Mouse (Mus musculus): ENCODE measurements around the gene Gm43951. TPM values are rescaled to one million over a fixed set of nuclear protein-coding genes. Genes with fewer than 3 reads are reported as not detected.

The Gm43951 gene
- polyA plus RNA-seq (2021; fragmentation: Nextera tagmentation): 0.13 and 0.23 TPM in 2 replicates
- long read RNA-seq, experiment 1: 0 reads
- long read RNA-seq, experiment 2: 0 reads

GRCm38 (mm10) chr11:72206341-72207203 is at the start of gene Gm43951:
Gm43951 (minus strand) TSS chr11:72206840.

GRCm38 (mm10) chr11:72215410-72215797 is 8.8 kb upstream of the Gm43951 start, which contains the start of gene Med31:
Med31 (minus strand) TSS chr11:72215592.

GRCm38 (mm10) chr11:72207204-72207833 is 679 bp upstream of the Gm43951 start, which contains the start of the genes 4933427D14Rik and Txndc17:
4933427D14Rik (minus strand) TSS chr11:72207459.
Txndc17 (plus strand) TSS chr11:72207547.

Other genes with a start within 250 kb of the Gm43951 start
- not detected in 2 replicates for gene Aipl1, start 169.3 kb downstream of the Gm43951 start, polyA plus RNA-seq (2021; fragmentation: Nextera tagmentation)
- 0.60 and 0.74 TPM in 2 replicates for gene Pimreg, start 164.8 kb downstream of the Gm43951 start, polyA plus RNA-seq (2021; fragmentation: Nextera tagmentation)
- gene Pitpnm3, start 71.1 kb downstream of the Gm43951 start, polyA plus RNA-seq (2021; fragmentation: Nextera tagmentation): 7.3 and 12.1 TPM in 2 replicates
- 4.5 and 5.0 TPM in 2 replicates for gene 4933427D14Rik, start 619 bp upstream of the Gm43951 start, polyA plus RNA-seq (2021; fragmentation: Nextera tagmentation)
- 137 and 139 TPM in 2 replicates for gene Txndc17, start 707 bp upstream of the Gm43951 start, polyA plus RNA-seq (2021; fragmentation: Nextera tagmentation)
- gene Med31, start 8.8 kb upstream of the Gm43951 start, polyA plus RNA-seq (2021; fragmentation: Nextera tagmentation): 34.7 and 40.8 TPM in 2 replicates
- 9.4 and 15.0 TPM in 2 replicates for gene Slc13a5, start 60.4 kb upstream of the Gm43951 start, polyA plus RNA-seq (2021; fragmentation: Nextera tagmentation)
- gene Xaf1, start 94.8 kb upstream of the Gm43951 start, polyA plus RNA-seq (2021; fragmentation: Nextera tagmentation): 18.0 and 20.5 TPM in 2 replicates
- gene Fbxo39, start 107.6 kb upstream of the Gm43951 start, polyA plus RNA-seq (2021; fragmentation: Nextera tagmentation): not detected in 2 replicates
- gene Tekt1, start 155.6 kb upstream of the Gm43951 start, polyA plus RNA-seq (2021; fragmentation: Nextera tagmentation): 2.5 and 2.9 TPM in 2 replicates
- gene Smtnl2, start 204.9 kb upstream of the Gm43951 start, polyA plus RNA-seq (2021; fragmentation: Nextera tagmentation): 0.60 TPM in 2 replicates
- gene Ggt6, start 228.7 kb upstream of the Gm43951 start, polyA plus RNA-seq (2021; fragmentation: Nextera tagmentation): 0.15 and 0.20 TPM in 2 replicates
- gene Mybbp1a, start 234.5 kb upstream of the Gm43951 start, polyA plus RNA-seq (2021; fragmentation: Nextera tagmentation): 6.7 and 10.9 TPM in 2 replicates